Mouse (Mus musculus) limb, embryonic 14.5 days (tissue): ENCODE results near the gene Agtpbp1. TPM values are rescaled to one million over a fixed set of nuclear protein-coding genes. Genes with fewer than 3 reads are reported as not detected.
A peak's percentile ranks its signal among the peaks of the same experiment; 100 is the strongest.

ENCODE experiments used
- ATAC-seq: fragments of 200-750 bp; cut with Nextera tagmentation; 2 replicates; pipeline ENCODE4 v1.8.0; 2017; ENCODE audit warnings: low read depth, moderate number of reproducible peaks, moderate TSS enrichment; ENCODE audit not compliant: low FRiP score
- DNase-seq: peaks from one replicate; pipeline ENCODE4 v3.0.0-alpha.2; 2015; ENCODE audit warnings: low spot score
- H3K27ac ChIP-seq: fragments of 300-500 bp; sonication (generic); replicated peaks from 2 replicates; pipeline ENCODE4 v1.5.1; 2014; ENCODE audit warnings: low read depth, mild to moderate bottlenecking, low read length, moderate library complexity, mixed read lengths
- H3K27me3 ChIP-seq: fragments of 300-500 bp; sonication (generic); 2 replicates; pipeline ENCODE4 v1.6.1; 2014; ENCODE audit warnings: low read length, mixed read lengths; ENCODE audit not compliant: control insufficient read depth, insufficient read depth
- H3K36me3 ChIP-seq: fragments of 300-500 bp; sonication (generic); 2 replicates; pipeline ENCODE4 v1.6.1; 2014; ENCODE audit warnings: mild to moderate bottlenecking, low read length, moderate library complexity, mixed read lengths; ENCODE audit not compliant: control insufficient read depth, insufficient read depth
- H3K4me1 ChIP-seq: fragments of 300-500 bp; sonication (generic); 2 replicates; pipeline ENCODE4 v1.6.1; 2014; ENCODE audit warnings: antibody characterized with exemption, low read length, mixed read lengths; ENCODE audit not compliant: control insufficient read depth, insufficient read depth
- H3K4me2 ChIP-seq: fragments of 300-500 bp; sonication (generic); replicated peaks from 2 replicates; pipeline ENCODE4 v1.6.1; 2014; ENCODE audit warnings: low read depth, mild to moderate bottlenecking, low read length, moderate library complexity; ENCODE audit not compliant: severe bottlenecking
- H3K4me3 ChIP-seq: fragments of 300-500 bp; sonication (generic); replicated peaks from 2 replicates; pipeline ENCODE4 v1.5.1; 2014; ENCODE audit warnings: low read length
- H3K9ac ChIP-seq: fragments of 300-500 bp; sonication (generic); 2 replicates; pipeline ENCODE4 v1.6.1; 2014; ENCODE audit warnings: mild to moderate bottlenecking, low read depth, low read length, moderate library complexity; ENCODE audit not compliant: severe bottlenecking
- H3K9me3 ChIP-seq: fragments of 300-500 bp; sonication (generic); 2 replicates; pipeline ENCODE4 v1.6.1; 2016; ENCODE audit warnings: low read length; ENCODE audit not compliant: control insufficient read depth
- POLR2A ChIP-seq: fragments of 200-500 bp; IDR thresholded peaks from 2 replicates; pipeline ENCODE4 v1.8.0; 2012; ENCODE audit warnings: inconsistent platforms, mild to moderate bottlenecking, moderate library complexity, borderline replicate concordance; ENCODE audit not compliant: insufficient read depth, insufficient read length; ENCODE audit errors: extremely low read depth
- WGBS: fragments of 180-500 bp; shearing (Covaris S2); extraction: QIAGEN DNeasy Blood & Tissue Kit; methylation state at CpG from one replicate; pipeline ENCODE4 v1.1.7; 2014; 5-methylcytosine and 5-hydroxymethylcytosine counted together
- polyA plus RNA-seq, 2 experiments: library from polyadenylated mRNA; depleted of rRNA in 1 of 2; stranded (reverse) in 1 of 2; unstranded in 1 of 2; fragments of >200 nt; fragmentation: Nextera tagmentation in 1 of 2; extraction: Ambion mirVana in 1 of 2; gene quantifications; 2 replicates each; pipeline versions ENCODE4 v1.2.1 to v1.2.3; 2012 to 2014

Agtpbp1 gene
- polyA plus RNA-seq, 2 experiments = 13.9 to 16.5 TPM

DNA sequence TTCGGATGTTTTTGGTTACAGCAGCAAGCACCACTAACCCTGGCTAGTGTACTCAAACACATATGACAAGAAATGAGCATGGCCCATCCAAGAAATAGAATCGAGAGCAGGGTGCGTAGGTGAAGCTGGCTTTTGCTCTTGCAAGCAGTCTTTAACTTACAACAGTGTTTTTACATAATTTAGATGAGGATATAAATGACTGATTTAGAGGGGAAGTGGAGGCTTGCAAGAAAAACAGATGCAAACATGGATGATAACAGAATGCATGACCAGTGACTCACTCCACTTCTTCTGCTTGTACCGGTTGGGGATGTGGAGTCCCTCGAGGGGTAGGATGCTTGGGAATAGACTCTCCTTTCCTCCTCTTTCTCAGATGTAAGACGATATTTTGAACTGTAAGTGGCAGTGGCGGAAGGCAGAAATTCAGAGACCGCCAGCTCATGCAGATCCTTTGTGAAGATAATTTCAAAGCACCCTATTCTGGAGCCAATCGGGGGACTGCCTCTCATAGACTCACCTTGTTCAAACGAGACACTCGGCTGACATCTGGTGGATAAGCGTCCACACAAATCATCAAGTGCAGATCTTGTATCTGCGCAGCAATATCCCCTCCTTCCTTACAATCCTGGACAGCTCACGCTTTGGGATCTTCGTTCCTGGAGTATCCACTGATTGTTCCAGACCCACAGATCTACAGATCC lies 168.3 kb downstream of the Agtpbp1 start:
- WGBS = 84% methylated on average over 15 of the region's 15 CpGs
- H3K36me3 ChIP-seq = no peaks in the 10 kb centered on the region
- DNase-seq (no peak), ATAC-seq (no peak)
- no peaks in the 10 kb centered on the region for H3K9me3 ChIP-seq
- H3K27ac ChIP-seq = no peak overlapping the region
- H3K27me3 ChIP-seq = no peaks in the 10 kb centered on the region
- H3K4me3 ChIP-seq = no peak overlapping the region
- H3K4me1 ChIP-seq = no peaks in the 10 kb centered on the region
- H3K4me2 ChIP-seq = no peak overlapping the region
- no peak overlapping the region for H3K9ac ChIP-seq
- no peak for TF ChIP-seq POLR2A

DNA sequence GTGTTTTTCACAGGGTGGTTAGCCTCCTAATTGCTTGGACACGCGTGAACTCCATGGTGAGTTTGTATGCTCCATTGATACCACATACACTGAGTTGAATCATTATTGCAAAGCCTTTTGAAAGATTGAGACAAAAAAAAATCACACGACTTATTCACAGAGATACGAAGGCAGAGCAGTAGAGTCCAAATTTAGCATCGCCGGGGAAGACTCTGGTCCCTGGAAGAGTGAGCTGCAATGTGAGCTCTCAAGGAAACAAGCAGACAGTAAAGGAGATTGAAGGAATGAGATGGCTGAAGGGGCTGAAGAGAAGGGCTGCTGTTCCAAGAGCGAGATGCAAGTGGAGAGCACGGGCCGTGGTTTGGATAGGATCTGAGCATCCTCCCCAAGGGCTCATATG lies 171.1 kb downstream of the Agtpbp1 start:
- DNase-seq (no peak), ATAC-seq (no peak)
- no peaks in the 10 kb centered on the region for H3K27me3 ChIP-seq
- H3K9ac ChIP-seq = no peak overlapping the region
- no peak for TF ChIP-seq POLR2A
- H3K36me3 ChIP-seq = no peaks in the 10 kb centered on the region
- WGBS = 97% methylated on average over 9 of the region's 9 CpGs
- H3K4me3 ChIP-seq = no peak overlapping the region
- no peak overlapping the region for H3K4me2 ChIP-seq
- H3K9me3 ChIP-seq = no peaks in the 10 kb centered on the region
- H3K4me1 ChIP-seq = no peaks in the 10 kb centered on the region
- H3K27ac ChIP-seq = no peak overlapping the region

- no peaks in the 10 kb centered on the region for H3K36me3 ChIP-seq
- no peak overlapping the region for H3K9ac ChIP-seq
- no peaks in the 10 kb centered on the region for H3K9me3 ChIP-seq
- 87% methylated on average over 4 of the region's 4 CpGs for WGBS
- no peak overlapping the region for H3K4me3 ChIP-seq
- H3K27me3 ChIP-seq = no peaks in the 10 kb centered on the region
- no peak for TF ChIP-seq POLR2A
- H3K27ac ChIP-seq = no peak overlapping the region
- no peak overlapping the region for H3K4me2 ChIP-seq
- no peak for DNase-seq
- ATAC-seq = no peak
- no peaks in the 10 kb centered on the region for H3K4me1 ChIP-seq
Measured at GRCm38 (mm10) chr13:59412672-59413071, 172.4 kb downstream of the Agtpbp1 start.

GRCm38 (mm10) chr13:59407182-59407581 lies 177.8 kb downstream of the Agtpbp1 start:
- TF ChIP-seq POLR2A = no peak
- Histone ChIP-seq H3K36me3 (no peaks in the 10 kb centered on the region), H3K27me3 (no peaks in the 10 kb centered on the region), H3K4me2 (no peak overlapping the region), H3K27ac (no peak overlapping the region), H3K4me3 (no peak overlapping the region), H3K9ac (no peak overlapping the region), H3K9me3 (no peaks in the 10 kb centered on the region), H3K4me1 (no peaks in the 10 kb centered on the region)
- 93% methylated on average over 6 of the region's 6 CpGs for WGBS
- DNase-seq = no peak
- ATAC-seq = no peak

DNA sequence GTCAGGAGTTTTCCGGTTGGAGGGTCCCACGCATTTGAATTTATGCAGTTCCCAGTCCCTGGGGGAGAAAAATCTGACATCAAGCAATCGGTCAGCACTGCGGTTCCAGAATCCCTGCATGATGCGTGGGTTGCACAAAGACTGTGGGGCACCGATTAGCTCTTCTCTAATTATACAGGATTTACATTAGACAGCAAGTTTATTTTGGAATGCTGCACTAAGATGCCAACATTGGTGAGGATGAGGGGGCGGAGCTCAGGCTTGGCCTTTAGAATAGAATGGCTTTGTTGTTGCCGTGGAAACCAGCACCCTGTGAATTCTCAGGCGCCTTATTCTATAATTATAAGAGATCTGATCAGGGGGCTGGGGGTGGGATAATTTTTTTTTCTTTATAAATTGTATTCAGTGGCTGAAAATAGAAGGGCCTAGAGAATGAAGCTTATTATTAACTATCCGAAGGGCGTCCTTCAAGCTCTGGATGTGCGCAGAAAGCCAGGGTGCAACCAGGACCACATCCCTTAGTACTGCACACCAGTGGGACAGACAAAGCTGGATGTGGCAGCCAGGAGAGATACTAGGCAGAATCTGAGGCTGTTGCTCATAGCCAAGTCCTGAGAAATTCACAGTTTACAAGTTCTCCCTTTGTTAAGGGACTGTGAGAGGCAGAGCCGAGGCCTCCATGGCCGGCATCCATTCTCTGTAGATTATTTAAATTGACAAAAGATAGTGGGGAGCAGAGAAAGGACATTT lies 182.8 kb downstream of the Agtpbp1 start:
- H3K36me3 ChIP-seq = no peaks in the 10 kb centered on the region
- DNase-seq (no peak), ATAC-seq (no peak)
- no peak overlapping the region for H3K9ac ChIP-seq
- H3K4me2 ChIP-seq = no peak overlapping the region
- H3K27ac ChIP-seq = no peak overlapping the region
- TF ChIP-seq POLR2A = no peak
- no peaks in the 10 kb centered on the region for H3K4me1 ChIP-seq
- no peaks in the 10 kb centered on the region for H3K27me3 ChIP-seq
- WGBS = 88% methylated on average over 14 of the region's 14 CpGs
- H3K4me3 ChIP-seq = no peak overlapping the region
- no peaks in the 10 kb centered on the region for H3K9me3 ChIP-seq

DNA sequence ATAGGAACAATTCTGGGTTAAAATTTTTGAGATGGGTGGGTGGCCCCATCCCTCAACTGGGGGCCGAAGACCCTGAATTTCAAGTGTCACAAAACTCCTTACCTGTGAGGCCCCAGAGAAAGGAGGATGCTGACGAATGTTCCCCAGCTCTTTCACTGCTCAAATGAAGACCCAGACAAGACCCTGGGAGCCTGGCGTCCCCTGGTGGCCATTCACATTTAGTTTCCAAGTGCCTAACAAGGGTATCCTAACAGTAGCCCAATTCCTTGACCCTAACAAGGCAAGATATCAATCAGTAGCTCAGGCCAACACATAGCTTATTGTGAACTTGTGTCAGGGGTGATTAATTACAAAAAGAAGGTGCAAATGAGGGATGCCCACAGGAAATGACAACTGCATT lies 187.5 kb downstream of the Agtpbp1 start:
- TF ChIP-seq POLR2A = no peak
- ATAC-seq = no peak

More for the DNA sequence above, 187.5 kb downstream of the Agtpbp1 start:
- 27% methylated on average over 3 of the region's 3 CpGs for WGBS
- no peak overlapping the region for H3K4me3 ChIP-seq
- no peak overlapping the region for H3K4me2 ChIP-seq
- no peak overlapping the region for H3K27ac ChIP-seq
- peak; percentile 32 for DNase-seq
- no peaks in the 10 kb centered on the region for H3K9me3 ChIP-seq
- H3K9ac ChIP-seq = no peak overlapping the region
- no peaks in the 10 kb centered on the region for H3K36me3 ChIP-seq
- no peaks in the 10 kb centered on the region for H3K4me1 ChIP-seq
- no peaks in the 10 kb centered on the region for H3K27me3 ChIP-seq

Other genes starting within 250 kb of the Agtpbp1 start
- gene Naa35, start within 50 bp of the Agtpbp1 start, polyA plus RNA-seq (2012; rRNA removed) = 68.5 and 78.2 TPM in 2 replicates
- gene Naa35, start within 50 bp of the Agtpbp1 start, polyA plus RNA-seq (2014; fragmentation: Nextera tagmentation; extraction: Ambion mirVana) = 88.8 and 91.6 TPM in 2 replicates
- gene Golm1, start 90.6 kb upstream of the Agtpbp1 start, polyA plus RNA-seq (2012; rRNA removed) = 22.4 and 27.8 TPM in 2 replicates
- 43.2 and 45.8 TPM in 2 replicates for gene Golm1, start 90.6 kb upstream of the Agtpbp1 start, polyA plus RNA-seq (2014; fragmentation: Nextera tagmentation; extraction: Ambion mirVana)
- 0.12 TPM in 1 of 2 replicates, not detected in the other for gene 4921517D22Rik, start 108.9 kb upstream of the Agtpbp1 start, polyA plus RNA-seq (2012; rRNA removed)
- gene 4921517D22Rik, start 108.9 kb upstream of the Agtpbp1 start, polyA plus RNA-seq (2014; fragmentation: Nextera tagmentation; extraction: Ambion mirVana) = not detected in 2 replicates
- 0.01 TPM in 2 replicates for gene Spata31d1a, start 125.1 kb upstream of the Agtpbp1 start, polyA plus RNA-seq (2012; rRNA removed)
- 0.06 TPM in 1 of 2 replicates, not detected in the other for gene Spata31d1a, start 125.1 kb upstream of the Agtpbp1 start, polyA plus RNA-seq (2014; fragmentation: Nextera tagmentation; extraction: Ambion mirVana)
- 0.04 TPM in 2 replicates for gene Spata31d1b, start 127.1 kb upstream of the Agtpbp1 start, polyA plus RNA-seq (2012; rRNA removed)
- gene Spata31d1b, start 127.1 kb upstream of the Agtpbp1 start, polyA plus RNA-seq (2014; fragmentation: Nextera tagmentation; extraction: Ambion mirVana) = 0.08 TPM in 1 of 2 replicates, not detected in the other
- gene Spata31d1d, start 146.5 kb upstream of the Agtpbp1 start, polyA plus RNA-seq (2012; rRNA removed) = 0.03 TPM in 2 replicates
- not detected in 2 replicates for gene Spata31d1d, start 146.5 kb upstream of the Agtpbp1 start, polyA plus RNA-seq (2014; fragmentation: Nextera tagmentation; extraction: Ambion mirVana)
- gene 1700014D04Rik, start 161.5 kb upstream of the Agtpbp1 start, polyA plus RNA-seq (2012; rRNA removed) = 0.05 TPM in 1 of 2 replicates, not detected in the other
- gene 1700014D04Rik, start 161.5 kb upstream of the Agtpbp1 start, polyA plus RNA-seq (2014; fragmentation: Nextera tagmentation; extraction: Ambion mirVana) = not detected in 2 replicates
- gene Isca1, start 184.6 kb upstream of the Agtpbp1 start, polyA plus RNA-seq (2012; rRNA removed) = 94.7 and 108 TPM in 2 replicates
- 126 and 132 TPM in 2 replicates for gene Isca1, start 184.6 kb upstream of the Agtpbp1 start, polyA plus RNA-seq (2014; fragmentation: Nextera tagmentation; extraction: Ambion mirVana)
- not detected in 2 replicates for gene Gm49354, start 197.0 kb upstream of the Agtpbp1 start, polyA plus RNA-seq (2012; rRNA removed)
- not detected in 2 replicates for gene Gm49354, start 197.0 kb upstream of the Agtpbp1 start, polyA plus RNA-seq (2014; fragmentation: Nextera tagmentation; extraction: Ambion mirVana)
- 32.5 and 39.9 TPM in 2 replicates for gene Tut7, start 237.9 kb upstream of the Agtpbp1 start, polyA plus RNA-seq (2012; rRNA removed)
- 45.9 and 51.1 TPM in 2 replicates for gene Tut7, start 237.9 kb upstream of the Agtpbp1 start, polyA plus RNA-seq (2014; fragmentation: Nextera tagmentation; extraction: Ambion mirVana)